Mouse (Mus musculus) frontal cortex, postnatal 10 days (tissue): ENCODE results near the gene Aif1.
"Not testable (repeated sequence)": the region's sequence is repeated elsewhere in the genome, so short reads cannot be mapped to it uniquely, and the experiment has no call there.

Experiments used
- DNase-seq, 2 experiments: peaks; one replicate each; pipeline ENCODE4 v3.0.0; 2022; ENCODE audit warnings: low spot score in 2 of 2, mixed read lengths in 1 of 2

The Aif1 gene

GRCm38 (mm10) chr17:35146139-35146538 lies 29.7 kb downstream of the Aif1 start:
- DNase-seq = no peak

- DNase-seq = no peak
These were observed 33.9 kb downstream of the Aif1 start for GRCm38 (mm10) chr17:35141971-35142370.

GRCm38 (mm10) chr17:35140490-35140996 lies 35.3 kb downstream of the Aif1 start:
- no peak for DNase-seq

- no peak for DNase-seq
These were observed 36.6 kb downstream of the Aif1 start for GRCm38 (mm10) chr17:35139269-35139668.

- no peak for DNase-seq
These were observed 40.1 kb downstream of the Aif1 start for GRCm38 (mm10) chr17:35135591-35136320.

GRCm38 (mm10) chr17:35134801-35135590 lies 40.9 kb downstream of the Aif1 start, which contains the start of gene Bag6:
TSS of gene Bag6 (plus strand) at chr17:35135178.
- peak; percentile 90 to 94 for DNase-seq

- DNase-seq = no peak
These were observed 42.4 kb downstream of the Aif1 start for GRCm38 (mm10) chr17:35133517-35133916.

GRCm38 (mm10) chr17:35132174-35132560 lies 43.7 kb downstream of the Aif1 start:
- DNase-seq = no peak

GRCm38 (mm10) chr17:35131500-35132173 lies 44.2 kb downstream of the Aif1 start, which contains the start of gene Apom:
TSS of gene Apom (minus strand) at chr17:35132050.
- DNase-seq = no peak

- DNase-seq = no peak
These were observed 44.8 kb downstream of the Aif1 start for GRCm38 (mm10) chr17:35131038-35131437.

- DNase-seq = no peak
These were observed 46.9 kb downstream of the Aif1 start for GRCm38 (mm10) chr17:35128996-35129395.

GRCm38 (mm10) chr17:35127017-35127416 lies 48.9 kb downstream of the Aif1 start:
- no peak for DNase-seq

GRCm38 (mm10) chr17:35126206-35126611 lies 49.7 kb downstream of the Aif1 start, which contains the start of gene D17H6S53E:
TSS of gene D17H6S53E (plus strand) at chr17:35126373.
- peak in 1 of 2 experiments; percentile 73 for DNase-seq

- DNase-seq = no peak
These were observed 50.3 kb downstream of the Aif1 start for GRCm38 (mm10) chr17:35125578-35125977.

GRCm38 (mm10) chr17:35125081-35125480 lies 50.8 kb downstream of the Aif1 start:
- no peak for DNase-seq

- not testable (repeated sequence) for DNase-seq
These were observed 51.5 kb downstream of the Aif1 start for GRCm38 (mm10) chr17:35124261-35124896.

GRCm38 (mm10) chr17:35123287-35123686 lies 52.6 kb downstream of the Aif1 start:
- not testable (repeated sequence) for DNase-seq

GRCm38 (mm10) chr17:35121871-35122303 lies 54.0 kb downstream of the Aif1 start, which contains the start of gene Csnk2b:
TSS of gene Csnk2b (minus strand) at chr17:35122053.
- DNase-seq = peak; percentile 57 to 71

GRCm38 (mm10) chr17:35121143-35121799 lies 54.6 kb downstream of the Aif1 start, which contains the start of gene Gpank1:
TSS of gene Gpank1 (plus strand) at chr17:35121455.
- DNase-seq = peak; percentile 97 to 98
